11 mouse cellular contexts compared by ENCODE assay signal in the genomic region with DNA sequence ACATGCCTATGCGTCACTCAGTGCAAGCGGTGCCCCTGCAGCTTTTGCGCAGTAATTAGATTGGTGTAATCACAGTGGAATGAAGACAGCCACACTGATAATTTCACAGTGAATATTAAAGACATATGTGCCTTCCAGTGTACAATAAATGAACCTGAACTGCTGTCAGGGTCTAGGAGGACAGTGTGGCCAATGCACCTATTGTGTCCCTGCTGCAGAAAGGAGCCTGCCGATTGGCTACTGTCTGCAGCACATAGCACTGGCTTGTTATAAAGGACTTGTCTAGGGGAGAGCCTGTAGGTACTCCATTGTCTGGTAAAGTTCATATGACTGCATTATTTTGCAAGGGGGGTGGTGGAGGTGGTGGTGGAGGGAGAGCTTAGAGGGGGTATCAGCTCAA.
DNase-seq lines count a peak whose midpoint lies in the region; ATAC-seq and TF ChIP-seq lines count a peak whose summit lies in the region.
"Had no signal": no experiment of that assay in that cellular context is flagged by ENCODE, and none has a peak within 500 bp of the region (broad histone marks: within the 10 kb centered on the region; RNA-seq: fewer than 3 reads in every experiment).

No protein-coding gene starts in this region.

- H3K9me3 ChIP-seq in forebrain, embryonic 11.5 days (ENCODE audit: control insufficient read depth, low read length): no peaks in the 10 kb centered on the region
- H3K9me3 ChIP-seq in neural tube, embryonic 12.5 days: no peaks in the 10 kb centered on the region
- no peaks in the 10 kb centered on the region for H3K9me3 ChIP-seq in liver, postnatal 0 days (ENCODE audit: low read length)
- no peaks in the 10 kb centered on the region for H3K9me3 ChIP-seq in heart, embryonic 11.5 days (replicated peaks; ENCODE audit: control insufficient read depth, low read length)
- H3K9me3 ChIP-seq: intestine, embryonic 15.5 days had no signal

- H3K4me3 ChIP-seq in forebrain, embryonic 11.5 days (ENCODE audit: low read depth, low read length): no peak overlapping the region
- peak overlapping the region; percentile 41 for H3K4me3 ChIP-seq in layer of hippocampus, adult 2 months
- H3K4me3 ChIP-seq in neural tube, embryonic 12.5 days: peak overlapping the region; percentile 15; the same call in 1 of the 2 replicates
- no peak overlapping the region for H3K4me3 ChIP-seq in liver, postnatal 0 days (ENCODE audit: low read depth, low read length)
- no peak overlapping the region for H3K4me3 ChIP-seq in heart, embryonic 11.5 days (ENCODE audit: low read depth, low read length)
- H3K4me3 ChIP-seq: intestine, embryonic 15.5 days had no signal

- peaks cover 16% of the 10 kb centered on the region; the same call in 1 of the 2 replicates for H3K4me1 ChIP-seq in forebrain, embryonic 11.5 days (replicated peaks; ENCODE audit: control insufficient read depth, insufficient read depth, low read length)
- peaks cover 16% of the 10 kb centered on the region for H3K4me1 ChIP-seq in neural tube, embryonic 12.5 days
- no peaks in the 10 kb centered on the region for H3K4me1 ChIP-seq in liver, postnatal 0 days (ENCODE audit: insufficient read depth)
- H3K4me1 ChIP-seq in heart, embryonic 11.5 days (ENCODE audit: control insufficient read depth, insufficient read depth, low read length): no peaks in the 10 kb centered on the region

- WGBS in forebrain, embryonic 11.5 days: 61% methylated on average over 4 of the region's 4 CpGs
- WGBS in neural tube, embryonic 12.5 days: 46% methylated on average over 4 of the region's 4 CpGs
- 88% methylated on average over 4 of the region's 4 CpGs for WGBS in liver, postnatal 0 days (ENCODE audit: insufficient replicate concordance)
- 78% methylated on average over 4 of the region's 4 CpGs for WGBS in heart, embryonic 11.5 days (ENCODE audit: insufficient replicate concordance)

- TF ChIP-seq EP300 in liver, postnatal 0 days (IDR thresholded peaks at IDR 0.05; ENCODE audit: low read depth): no peak

- H3K4me2 ChIP-seq in forebrain, embryonic 11.5 days (ENCODE audit: low read depth, low read length, severe bottlenecking): peak overlapping the region; percentile 1; the same call in 1 of the 2 replicates
- peak overlapping the region; percentile 52 for H3K4me2 ChIP-seq in neural tube, embryonic 12.5 days (replicated peaks)
- no peak overlapping the region for H3K4me2 ChIP-seq in liver, postnatal 0 days (ENCODE audit: low read depth, low read length)
- no peak overlapping the region for H3K4me2 ChIP-seq in heart, embryonic 11.5 days

- no peaks in the 10 kb centered on the region for H3K27me3 ChIP-seq in forebrain, embryonic 11.5 days (ENCODE audit: control insufficient read depth, insufficient read depth, low read length)
- no peaks in the 10 kb centered on the region for H3K27me3 ChIP-seq in neural tube, embryonic 12.5 days (replicated peaks)
- no peaks in the 10 kb centered on the region for H3K27me3 ChIP-seq in liver, postnatal 0 days (ENCODE audit: insufficient read depth, low read length)
- no peaks in the 10 kb centered on the region for H3K27me3 ChIP-seq in heart, embryonic 11.5 days (ENCODE audit: control insufficient read depth, insufficient read depth, low read length)
- H3K27me3 ChIP-seq: intestine, embryonic 15.5 days had no signal

- peak overlapping the region; percentile 96 for H3K27ac ChIP-seq in forebrain, embryonic 11.5 days (ENCODE audit: low read depth, low read length)
- peak overlapping the region; percentile 96 for H3K27ac ChIP-seq in layer of hippocampus, adult 2 months
- peak overlapping the region; percentile 72 for H3K27ac ChIP-seq in neural tube, embryonic 12.5 days
- no peak overlapping the region for H3K27ac ChIP-seq in liver, postnatal 0 days (ENCODE audit: low read depth)
- no peak overlapping the region for H3K27ac ChIP-seq in heart, embryonic 11.5 days (ENCODE audit: low read depth, low read length)
- H3K27ac ChIP-seq: intestine, embryonic 15.5 days; macrophage had no signal

- no peak for TF ChIP-seq CTCF in layer of hippocampus, adult 2 months (conservative IDR thresholded peaks at IDR 0.05)
- TF ChIP-seq CTCF in liver, postnatal 0 days (IDR thresholded peaks at IDR 0.05; ENCODE audit: low read depth): no peak

- peak; percentile 77 for DNase-seq in cerebellum, adult 9-10 months
- peak; percentile 61 for DNase-seq in forebrain, embryonic 11.5 days (ENCODE audit: low spot score)
- DNase-seq in layer of hippocampus, adult 2 months (ENCODE audit: low spot score in 2 of 2): peak in 1 of 2 experiments; percentile 14
- DNase-seq in adrenal gland, postnatal 14 days: no peak
- no peak for DNase-seq in liver, postnatal 0 days

- peak overlapping the region; percentile 17; the same call in 1 of the 2 replicates for H3K9ac ChIP-seq in forebrain, embryonic 11.5 days (ENCODE audit: low read length)
- H3K9ac ChIP-seq in neural tube, embryonic 12.5 days: peak overlapping the region; percentile 46; the same call in 1 of the 2 replicates
- no peak overlapping the region for H3K9ac ChIP-seq in liver, postnatal 0 days (replicated peaks)
- H3K9ac ChIP-seq in heart, embryonic 11.5 days (ENCODE audit: low read depth, low read length): no peak overlapping the region
- H3K9ac ChIP-seq: intestine, embryonic 15.5 days had no signal

- ATAC-seq in forebrain, embryonic 11.5 days (replicated peaks; ENCODE audit: low FRiP score): peak; percentile 63
- peak; percentile 82 for ATAC-seq in neural tube, embryonic 12.5 days (ENCODE audit: low FRiP score, low read depth)
- ATAC-seq in liver, postnatal 0 days: no peak
- ATAC-seq in CD4-positive, CD25-positive, alpha-beta regulatory T cell, adult 4 months: no peak
- ATAC-seq in heart, embryonic 11.5 days (replicated peaks; ENCODE audit: insufficient number of reproducible peaks, low FRiP score, low TSS enrichment): no peak
- ATAC-seq: intestine, embryonic 15.5 days; Patski had no signal

- no peaks in the 10 kb centered on the region for H3K36me3 ChIP-seq in forebrain, embryonic 11.5 days (ENCODE audit: control insufficient read depth, insufficient read depth, low read length)
- H3K36me3 ChIP-seq in neural tube, embryonic 12.5 days: no peaks in the 10 kb centered on the region
- no peaks in the 10 kb centered on the region for H3K36me3 ChIP-seq in liver, postnatal 0 days (replicated peaks; ENCODE audit: insufficient read depth, low read length)
- no peaks in the 10 kb centered on the region for H3K36me3 ChIP-seq in heart, embryonic 11.5 days (ENCODE audit: control insufficient read depth, insufficient read depth, low read length)
- H3K36me3 ChIP-seq: intestine, embryonic 15.5 days had no signal

Comparison
In these comparisons a context has a peak if more than half of its experiments do, and no peak if none do; other contexts are left out.
1. DNase-seq: peak in cerebellum, adult 9-10 months (single experiment) and forebrain, embryonic 11.5 days (single experiment); none in adrenal gland, postnatal 14 days (single experiment) and liver, postnatal 0 days (single experiment).
2. ATAC-seq: peak in forebrain, embryonic 11.5 days (single experiment) and neural tube, embryonic 12.5 days (single experiment); none in liver, postnatal 0 days (single experiment), CD4-positive, CD25-positive, alpha-beta regulatory T cell, adult 4 months (single experiment) and heart, embryonic 11.5 days (single experiment).
3. H3K27ac ChIP-seq: peak in forebrain, embryonic 11.5 days (single experiment), layer of hippocampus, adult 2 months (single experiment) and neural tube, embryonic 12.5 days (single experiment); none in liver, postnatal 0 days (single experiment) and heart, embryonic 11.5 days (single experiment).
4. H3K4me2 ChIP-seq: peak in forebrain, embryonic 11.5 days (single experiment) and neural tube, embryonic 12.5 days (single experiment); none in liver, postnatal 0 days (single experiment) and heart, embryonic 11.5 days (single experiment).
5. H3K4me3 ChIP-seq: peak in layer of hippocampus, adult 2 months (single experiment) and neural tube, embryonic 12.5 days (single experiment); none in forebrain, embryonic 11.5 days (single experiment), liver, postnatal 0 days (single experiment) and heart, embryonic 11.5 days (single experiment).
6. H3K9ac ChIP-seq: peak in forebrain, embryonic 11.5 days (single experiment) and neural tube, embryonic 12.5 days (single experiment); none in liver, postnatal 0 days (single experiment) and heart, embryonic 11.5 days (single experiment).